Mouse (Mus musculus) liver, embryonic 14.5 days (tissue): Measurements from ENCODE around the gene Ccdc6.

ENCODE experiments used
- CTCF ChIP-seq: IDR thresholded peaks from 2 replicates; pipeline ENCODE4 v1.5.1; 2016; ENCODE audit warnings: antibody characterized with exemption, low read depth, control low read depth
- EP300 ChIP-seq: IDR thresholded peaks from 2 replicates; pipeline ENCODE4 v1.6.1; 2016; ENCODE audit warnings: antibody characterized with exemption, low read depth

- no peak for TF ChIP-seq CTCF
- no peak for TF ChIP-seq EP300
Observed at GRCm38 (mm10) chr10:70109974-70110373, 13.1 kb downstream of the Ccdc6 start.
